Mouse (Mus musculus) T-helper 17 cell (primary cell): ENCODE data around the gene Mfrp.

Experiments
- in situ Hi-C, 2 experiments: fragments of 300-600 bp; cut with MboI, MseI; formaldehyde crosslinking; loops; 1 replicate in 1 of 2; 2 replicates in 1 of 2; pipeline ENCODE4 v1.15.1; 2025; ENCODE audit warnings: high pct_unique_total_duplicates in 2 of 2

Mfrp gene

DNA sequence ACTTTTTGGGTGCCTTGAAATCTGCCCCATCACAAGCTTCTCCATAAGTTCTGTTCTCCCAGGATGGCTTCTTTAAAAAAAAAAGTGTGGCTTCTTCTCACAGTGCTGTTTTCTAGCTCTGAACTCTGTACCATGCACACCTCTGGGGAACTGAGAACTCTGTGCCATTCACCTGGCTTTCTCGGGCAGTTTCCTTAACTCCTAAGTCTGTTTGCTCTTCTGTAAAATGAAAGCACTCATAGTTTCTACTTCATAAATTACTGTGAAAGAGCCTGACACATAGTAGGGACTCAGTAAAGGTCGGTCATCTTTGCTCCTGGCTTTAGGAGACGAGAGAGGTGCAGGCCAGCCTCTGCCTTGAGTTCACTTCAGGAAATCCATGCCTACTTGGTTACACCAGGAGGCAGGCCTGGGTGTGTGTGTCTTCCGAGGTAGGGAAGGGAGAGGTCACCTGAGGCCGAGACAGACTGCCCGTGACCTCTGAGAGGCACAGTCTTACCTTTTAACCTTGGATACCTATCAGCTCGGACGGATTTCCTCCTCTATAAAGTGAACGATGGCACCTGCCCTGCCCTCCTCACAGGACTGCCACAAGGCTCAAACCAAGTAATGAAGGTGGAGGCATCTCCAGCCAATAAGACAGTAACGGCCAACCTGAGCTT lies 23.3 kb upstream of the Mfrp start:
- in situ Hi-C loops, result no loop called here

DNA sequence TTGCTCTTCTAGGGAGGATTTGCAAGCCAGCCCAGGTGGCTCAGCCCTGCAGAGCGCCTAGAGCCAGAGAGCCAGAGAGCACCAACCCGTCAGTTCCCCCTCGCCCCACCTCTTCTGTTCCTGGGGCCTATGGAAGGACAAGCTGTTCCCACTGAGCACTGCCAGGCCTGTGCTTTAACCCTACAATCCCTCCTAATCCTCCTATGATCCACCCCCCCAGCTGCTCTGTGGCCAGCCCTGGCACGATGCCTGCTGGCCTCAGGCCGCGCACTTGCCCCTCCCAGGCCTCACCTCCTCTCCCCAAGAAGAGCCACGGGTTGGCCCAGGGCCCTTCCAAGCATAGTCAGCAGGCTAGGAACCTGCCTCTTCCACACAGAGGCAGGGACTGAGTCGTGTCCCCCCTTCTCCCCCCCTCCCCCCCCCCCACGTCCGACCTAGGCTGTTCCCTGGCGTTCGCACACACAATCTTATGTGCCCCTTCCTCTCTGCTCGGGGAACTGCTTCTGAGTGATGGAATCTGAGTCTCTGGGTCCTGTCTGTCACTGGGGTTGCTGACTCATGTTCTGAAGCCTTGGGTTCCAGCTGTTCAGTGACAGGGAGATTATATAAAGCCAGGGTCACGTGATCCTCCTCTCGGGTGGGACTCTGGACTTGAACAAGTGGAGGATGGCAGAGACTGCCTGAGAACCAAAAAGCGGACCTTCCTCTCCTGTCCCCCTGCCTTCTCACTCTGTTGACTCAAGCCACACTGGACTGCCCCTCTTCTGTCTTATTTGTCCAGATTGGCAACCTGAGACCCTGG lies 22.4 kb upstream of the Mfrp start:
- in situ Hi-C loops, result no loop called here

GRCm38 (mm10) chr9:44079997-44080780 lies 21.3 kb upstream of the Mfrp start:
- in situ Hi-C loops, result no loop called here

DNA sequence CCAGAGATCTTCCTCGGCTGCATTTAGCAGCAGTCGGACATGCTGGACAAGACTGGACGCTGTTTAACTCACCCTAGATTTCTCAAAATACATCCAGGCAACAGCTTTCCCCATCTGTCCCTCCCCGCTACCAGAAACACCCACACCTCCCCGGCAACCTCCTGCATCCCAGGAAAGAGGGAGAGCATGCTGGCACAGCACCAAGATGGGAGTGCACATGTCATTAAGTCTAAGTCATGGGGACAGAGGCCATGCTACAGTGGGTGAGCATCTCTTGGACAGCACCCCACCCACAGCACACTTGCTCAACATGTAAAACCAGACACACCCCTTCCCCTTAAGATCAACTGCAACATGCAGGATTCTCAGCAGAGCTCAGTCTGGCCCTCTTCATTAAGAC lies 20.6 kb upstream of the Mfrp start:
- in situ Hi-C loops, result no loop called here

GRCm38 (mm10) chr9:44081581-44081980 lies 19.9 kb upstream of the Mfrp start:
- in situ Hi-C loops, result no loop called here

DNA sequence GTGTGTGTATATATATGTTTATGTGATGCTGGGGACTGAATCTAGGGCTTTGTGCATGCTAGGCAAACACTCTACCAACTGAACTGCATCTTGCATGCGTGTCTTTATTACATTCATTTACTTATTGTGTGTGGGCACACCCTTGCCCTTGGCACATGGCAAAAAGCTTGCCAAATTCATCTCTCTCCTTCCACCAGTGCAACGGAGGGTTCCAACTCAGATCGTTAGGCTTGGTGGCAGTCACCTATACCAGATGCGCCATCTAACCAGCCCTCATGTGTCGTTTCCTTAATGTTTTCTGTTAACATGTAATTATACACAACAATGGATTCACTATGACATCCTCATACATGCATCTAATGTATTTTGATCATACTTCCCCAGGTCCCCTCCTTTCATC lies 19.3 kb upstream of the Mfrp start:
- in situ Hi-C loops, result no loop called here

GRCm38 (mm10) chr9:44083392-44084121 lies 18.0 kb upstream of the Mfrp start:
- in situ Hi-C loops, result no loop called here

DNA sequence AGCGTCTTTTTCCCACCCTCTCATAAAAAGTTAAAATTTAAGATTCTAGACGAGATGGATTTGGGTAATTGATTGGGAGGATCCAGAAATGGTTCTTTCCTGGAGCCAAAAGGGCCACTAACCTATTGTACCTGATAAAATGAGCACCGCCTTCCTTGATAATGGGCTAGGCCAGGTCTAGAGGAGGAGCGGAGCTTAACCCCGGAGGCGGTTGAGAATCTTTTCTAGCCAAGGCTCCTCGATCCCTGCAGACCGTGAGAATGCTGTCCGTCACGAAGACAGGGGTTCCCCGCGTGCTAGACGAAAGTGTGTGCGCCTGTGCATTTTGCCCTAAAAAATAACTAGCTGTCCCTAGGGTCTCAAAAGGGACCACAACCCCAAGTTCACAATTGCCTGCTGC lies 17.3 kb upstream of the Mfrp start:
- in situ Hi-C loops, result no loop called here

GRCm38 (mm10) chr9:44084659-44085229 lies 16.8 kb upstream of the Mfrp start:
- in situ Hi-C loops, result no loop called here

- in situ Hi-C loops, result no loop called here
Observed at GRCm38 (mm10) chr9:44085276-44085675, 16.3 kb upstream of the Mfrp start.

DNA sequence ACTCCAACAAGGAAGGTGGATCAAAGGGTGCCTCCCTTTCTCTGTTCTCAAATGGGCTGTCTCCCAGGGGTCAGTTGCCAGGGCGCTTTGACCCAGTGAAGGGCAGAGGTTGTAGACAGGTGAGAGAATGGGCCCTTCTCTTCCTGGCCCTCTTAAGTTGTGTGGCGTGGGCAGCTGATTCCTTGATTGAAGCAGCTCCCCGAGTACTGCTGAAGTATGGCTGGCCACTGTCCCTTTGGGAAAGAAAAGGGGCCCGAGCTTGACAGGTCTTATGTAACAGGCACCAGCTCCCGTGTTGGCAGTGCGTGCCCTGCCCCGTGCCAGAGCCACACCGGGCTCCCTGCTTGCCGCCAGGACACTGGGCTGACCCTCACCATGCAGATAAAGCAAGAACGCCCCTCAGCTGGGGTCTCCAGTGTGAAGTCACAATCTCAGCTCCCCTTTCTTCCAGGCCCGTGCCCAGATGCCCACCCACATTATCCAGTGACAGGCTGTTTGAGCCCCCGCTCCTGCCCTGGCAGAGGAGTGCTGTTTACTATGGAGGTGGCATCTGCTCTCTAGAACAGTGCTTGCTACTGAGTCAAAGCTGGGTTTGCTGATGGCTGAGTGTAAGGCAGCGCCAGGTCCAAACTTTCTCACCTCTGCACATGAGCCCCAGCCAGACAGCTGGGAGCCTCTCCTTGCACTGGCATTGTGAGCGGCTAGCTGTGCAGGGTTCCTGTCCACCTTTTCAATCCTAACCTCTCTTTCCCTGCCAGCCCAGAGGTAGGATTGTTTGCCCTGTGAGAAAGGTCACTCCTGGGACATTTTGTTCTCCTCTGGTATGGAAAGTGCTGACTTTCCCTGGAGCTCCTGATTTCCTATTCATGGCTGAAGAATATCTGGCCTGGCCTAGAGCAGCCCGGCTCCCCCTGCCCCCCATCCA lies 15.5 kb upstream of the Mfrp start:
- in situ Hi-C loops, result no loop called here

DNA sequence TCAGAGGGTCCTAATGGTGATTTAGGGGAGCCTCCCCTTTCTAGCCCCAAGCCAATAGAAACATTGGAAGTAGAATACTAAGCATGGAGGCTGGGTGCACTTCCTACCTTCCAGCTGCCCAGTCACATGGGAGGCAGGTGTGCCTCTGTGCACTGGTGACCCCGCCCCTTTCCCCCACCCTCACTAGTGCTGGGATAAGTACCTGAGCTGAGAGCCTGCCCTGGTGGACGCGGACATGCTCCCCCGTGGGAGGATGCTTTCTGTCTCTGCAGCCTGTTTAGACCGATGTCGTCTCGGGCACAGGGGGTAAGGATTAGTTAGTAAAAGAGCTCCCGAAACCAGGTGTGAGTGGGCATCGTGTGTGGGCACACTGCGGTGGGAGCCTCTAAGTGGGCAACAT lies 14.6 kb upstream of the Mfrp start:
- in situ Hi-C loops, result no loop called here

- in situ Hi-C loops, result no loop called here
Observed at GRCm38 (mm10) chr9:44087761-44088455, 13.6 kb upstream of the Mfrp start.

GRCm38 (mm10) chr9:44088877-44089608 lies 12.5 kb upstream of the Mfrp start:
- in situ Hi-C loops, result no loop called here

DNA sequence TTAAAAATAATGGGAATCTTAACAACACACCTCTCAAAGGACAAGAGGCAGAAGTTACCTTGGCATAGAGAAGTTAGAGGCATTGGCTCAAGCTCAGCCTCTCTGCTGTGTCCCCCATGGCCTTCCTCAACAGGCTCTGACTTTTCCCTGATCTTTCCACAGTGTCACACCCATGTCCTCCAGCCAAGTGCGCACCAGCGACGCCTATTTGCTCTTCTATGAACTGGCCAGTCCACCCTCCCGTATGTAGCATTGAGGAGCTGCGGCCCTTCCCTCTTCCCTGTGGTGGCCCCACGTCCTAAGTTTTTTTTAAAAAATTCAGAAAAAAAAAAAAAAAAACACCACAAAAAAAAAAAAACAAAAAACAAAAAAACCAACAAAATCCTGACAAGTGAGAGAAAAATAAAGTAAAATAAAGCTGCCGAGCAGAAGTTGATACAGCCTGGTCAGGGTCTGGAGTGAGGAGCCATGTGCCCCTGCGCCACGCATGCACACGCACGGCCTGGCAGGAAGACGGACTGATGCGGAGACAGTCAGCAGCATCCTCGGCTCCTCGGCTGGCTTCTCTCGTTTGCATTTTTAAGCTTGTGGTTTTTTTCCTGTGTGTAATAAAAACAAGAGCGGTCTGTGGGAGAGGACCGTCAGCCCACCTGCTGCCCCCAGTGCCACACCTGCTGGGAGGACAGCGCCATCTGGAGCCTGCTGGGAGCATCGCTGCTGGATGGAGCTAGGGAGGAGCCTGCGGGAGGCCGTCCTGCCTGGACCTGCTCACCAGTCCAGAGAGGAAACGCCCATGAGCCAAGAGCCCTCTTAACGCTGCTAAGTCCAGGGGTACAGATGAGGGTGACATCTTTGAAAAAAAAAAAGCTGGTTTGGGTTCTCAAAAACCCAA lies 7.7 kb upstream of the Mfrp start:
- in situ Hi-C loops, result no loop called here

DNA sequence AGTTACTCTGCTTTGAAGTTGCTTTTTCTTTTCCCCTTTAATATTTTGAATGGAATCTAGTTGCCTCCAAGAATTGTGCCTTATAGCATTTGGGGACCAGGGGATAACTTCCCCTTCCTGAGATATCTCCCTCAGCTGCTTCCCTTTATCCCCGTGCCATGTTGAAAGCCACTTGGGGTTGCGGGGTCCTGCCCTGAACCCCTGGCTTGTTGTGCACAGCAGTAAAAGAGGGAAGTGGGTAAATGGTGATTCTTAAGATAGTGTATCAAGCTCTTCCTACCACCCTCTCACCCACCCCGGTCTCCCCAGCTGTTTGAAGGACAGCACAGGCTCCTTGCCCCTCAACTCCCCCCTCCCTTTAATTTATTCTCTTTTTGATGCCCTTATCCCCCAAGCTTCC lies 6.8 kb upstream of the Mfrp start:
- in situ Hi-C loops, result no loop called here

- in situ Hi-C loops, result no loop called here
Observed at GRCm38 (mm10) chr9:44095781-44096180, 5.7 kb upstream of the Mfrp start.

DNA sequence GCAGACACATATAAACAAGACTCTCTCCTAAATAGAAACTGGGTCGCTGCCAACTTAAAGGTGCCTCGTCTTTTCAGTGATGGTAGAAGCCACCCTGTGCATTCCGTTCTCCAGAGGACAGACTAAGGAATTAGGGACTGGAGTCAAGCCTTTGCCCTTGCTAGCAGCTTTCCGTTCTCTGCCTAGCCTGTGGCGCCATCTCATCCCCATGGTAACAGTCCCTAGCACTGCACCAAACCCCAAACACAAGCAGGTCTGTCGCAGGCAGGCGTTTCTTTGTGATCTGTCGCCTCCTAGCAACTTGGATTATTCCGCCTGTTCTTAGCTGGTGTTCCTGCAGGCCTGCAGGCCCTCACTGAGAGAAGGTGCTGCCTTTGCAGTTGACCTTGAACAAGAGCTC lies 5.0 kb upstream of the Mfrp start:
- in situ Hi-C loops, result no loop called here
